Mouse (Mus musculus) spleen, adult 18-20 months (tissue): Measurements from ENCODE around the gene Kcng1.

ENCODE experiments used
- DNase-seq, 2 experiments: peaks; one replicate each; pipeline ENCODE4 v3.0.0; 2022; ENCODE audit warnings: mixed read lengths in 2 of 2

Kcng1 gene

DNA sequence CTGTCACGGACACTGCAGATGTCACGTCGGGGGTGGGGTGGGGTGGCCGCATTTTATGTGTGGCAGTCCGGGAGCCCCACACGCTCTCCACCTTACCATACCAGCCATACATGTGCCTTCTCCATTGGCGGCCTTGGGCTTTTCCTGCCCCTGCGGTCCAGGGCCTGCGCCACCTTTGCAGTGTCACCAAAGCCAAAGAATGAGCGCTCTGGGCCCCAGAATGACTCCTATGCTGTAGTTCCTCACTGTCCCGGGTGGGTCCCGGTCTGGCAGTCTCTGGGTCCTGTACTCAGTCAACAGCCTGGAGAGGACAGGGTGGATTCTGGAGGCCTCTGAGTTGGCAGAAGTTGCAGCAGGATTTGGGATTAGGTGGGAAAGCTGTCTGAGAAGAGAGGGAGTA is at the start of gene Kcng1:
Gene Kcng1, minus strand, starts transcription at position 155 of the 400 bp plus-strand sequence.
- no peak for DNase-seq

GRCm38 (mm10) chr2:168330421-168331070 is 49.0 kb upstream of the Kcng1 start:
- no peak for DNase-seq

DNA sequence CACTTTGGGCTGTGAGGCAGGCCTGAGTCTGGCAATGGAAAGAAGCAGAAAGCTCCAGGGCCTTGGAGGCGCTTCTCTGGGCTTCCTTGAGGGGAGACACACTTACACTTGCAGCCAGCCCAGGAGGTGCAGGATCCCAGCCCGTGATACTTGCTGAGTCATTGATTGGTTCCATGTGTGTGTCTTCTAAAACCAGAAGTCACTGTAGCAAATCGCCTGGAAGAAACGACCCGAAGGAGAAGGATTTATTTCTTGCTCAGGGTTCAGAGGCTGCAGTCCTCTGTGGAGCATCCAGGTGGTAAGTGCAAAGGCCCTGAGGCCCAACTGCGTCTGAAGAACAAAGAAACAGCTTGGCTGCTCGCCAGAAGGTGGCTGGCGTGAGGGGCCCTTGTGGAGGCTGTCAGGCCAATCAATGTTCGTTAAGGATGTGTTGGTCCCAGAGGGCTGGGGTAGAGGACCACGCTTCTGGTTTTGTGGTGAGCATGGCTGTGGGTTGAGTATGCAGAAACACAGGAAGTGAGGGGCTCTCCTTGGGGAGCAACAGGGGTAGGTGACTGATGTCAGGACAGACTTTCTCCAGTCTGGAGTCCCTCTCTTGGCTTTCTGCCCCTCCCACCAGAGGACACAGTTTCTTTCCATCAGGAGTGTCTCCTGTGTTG is 40.3 kb upstream of the Kcng1 start:
- DNase-seq: no peak

GRCm38 (mm10) chr2:168320388-168321182 is 39.0 kb upstream of the Kcng1 start:
- DNase-seq: no peak

- no peak for DNase-seq
Observed at GRCm38 (mm10) chr2:168314646-168315446, 33.3 kb upstream of the Kcng1 start.

GRCm38 (mm10) chr2:168312504-168312903 is 31.0 kb upstream of the Kcng1 start:
- DNase-seq: no peak

GRCm38 (mm10) chr2:168311006-168311405 is 29.5 kb upstream of the Kcng1 start:
- DNase-seq: no peak

- DNase-seq: no peak
Observed at GRCm38 (mm10) chr2:168308916-168309315, 27.4 kb upstream of the Kcng1 start.

DNA sequence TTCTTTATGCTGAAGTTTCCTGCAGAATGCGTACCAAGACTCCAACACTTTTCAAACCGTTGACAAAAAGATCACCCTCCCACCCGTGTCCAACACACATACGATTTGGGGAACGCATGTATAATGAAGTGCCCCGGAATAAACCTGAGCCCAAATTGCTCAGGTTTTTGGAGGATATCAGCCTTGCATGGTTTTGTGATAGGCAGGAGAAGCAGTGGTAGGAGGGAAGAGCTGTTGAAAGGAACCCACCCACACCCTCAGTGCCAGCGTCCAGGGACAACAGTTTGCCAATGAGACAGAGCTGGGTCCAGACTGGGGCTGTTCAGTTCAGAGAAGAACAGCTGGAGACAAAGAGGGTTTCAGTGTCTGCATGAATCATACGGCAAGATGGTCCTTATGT is 18.1 kb upstream of the Kcng1 start:
- no peak for DNase-seq

DNA sequence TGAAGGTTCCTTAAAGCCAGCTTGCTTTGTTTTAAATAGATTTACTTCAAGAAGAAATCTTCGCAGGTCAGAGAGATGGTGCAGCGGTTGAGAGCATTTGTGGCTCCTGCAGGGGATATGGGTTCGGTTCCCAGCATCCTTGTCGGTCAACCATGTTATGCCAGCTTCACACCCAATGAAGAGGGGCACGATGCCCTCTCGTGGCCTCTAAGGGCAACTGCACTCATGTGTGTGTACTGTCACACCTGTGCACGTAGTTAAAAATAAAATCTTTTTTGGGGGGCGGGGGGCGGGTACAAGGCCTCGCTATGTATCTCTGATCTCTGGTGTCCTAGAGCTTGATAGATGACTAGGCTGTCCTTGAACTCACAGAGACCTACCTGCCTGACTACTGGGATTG is 15.0 kb upstream of the Kcng1 start:
- no peak for DNase-seq

DNA sequence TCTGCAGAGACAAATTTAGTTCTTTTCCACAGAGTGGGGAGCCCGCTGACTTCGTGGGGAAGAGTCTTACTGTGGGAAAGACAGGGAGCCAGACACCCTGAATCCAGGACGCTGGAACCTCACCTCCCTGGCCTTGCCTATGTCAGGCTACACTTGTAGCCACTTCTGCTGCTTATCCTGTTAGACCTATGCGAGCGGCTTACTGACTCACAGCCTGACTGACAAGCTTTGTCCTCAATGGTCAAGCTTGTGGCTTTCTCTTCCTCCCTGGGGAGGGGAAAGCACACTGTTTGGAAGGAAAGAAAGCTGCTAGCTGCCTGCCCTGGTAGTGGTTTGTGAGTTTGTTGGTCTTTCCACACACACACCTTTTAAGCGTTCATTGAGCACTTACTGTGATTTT is 11.0 kb upstream of the Kcng1 start:
- DNase-seq: no peak

DNA sequence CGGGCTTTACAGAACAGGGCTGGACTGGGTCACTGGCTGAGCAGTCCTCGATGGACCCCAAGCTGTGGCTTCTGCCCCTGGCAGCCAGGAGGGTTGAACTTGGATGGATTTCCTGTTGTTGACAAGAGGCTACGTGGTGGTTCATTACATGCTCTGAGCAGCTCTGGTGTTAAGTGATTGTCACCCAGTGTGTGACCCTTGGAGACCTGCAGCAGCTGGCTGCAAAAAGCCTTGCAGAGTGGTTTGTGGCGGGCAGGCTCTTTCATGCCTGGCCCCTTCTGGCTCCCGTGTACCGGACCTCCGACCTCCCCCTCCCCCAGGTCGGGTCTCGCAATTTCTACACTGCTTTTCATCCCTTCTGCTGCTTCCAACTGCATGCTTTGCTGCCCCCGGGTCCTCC is 10.5 kb upstream of the Kcng1 start:
- no peak for DNase-seq

DNA sequence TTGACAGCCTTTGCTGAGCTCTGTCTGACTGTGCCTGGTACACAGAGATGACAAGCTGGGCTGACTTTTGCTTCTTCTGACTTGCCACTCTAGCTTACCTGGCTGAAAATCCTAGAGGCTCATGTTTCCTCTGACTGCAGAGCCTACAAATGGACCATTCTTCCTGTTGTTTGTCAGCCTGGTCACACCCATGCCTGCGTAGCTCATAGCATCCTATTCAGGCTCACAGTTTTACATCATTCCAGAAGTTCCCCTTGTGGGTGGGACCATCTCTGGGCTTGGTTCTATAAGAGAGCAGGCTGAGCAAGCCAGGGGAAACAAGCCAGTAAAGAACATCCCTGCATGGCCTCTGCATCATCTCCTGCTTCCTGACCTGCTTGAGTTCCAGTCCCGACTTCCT is 8.3 kb upstream of the Kcng1 start:
- DNase-seq: no peak

DNA sequence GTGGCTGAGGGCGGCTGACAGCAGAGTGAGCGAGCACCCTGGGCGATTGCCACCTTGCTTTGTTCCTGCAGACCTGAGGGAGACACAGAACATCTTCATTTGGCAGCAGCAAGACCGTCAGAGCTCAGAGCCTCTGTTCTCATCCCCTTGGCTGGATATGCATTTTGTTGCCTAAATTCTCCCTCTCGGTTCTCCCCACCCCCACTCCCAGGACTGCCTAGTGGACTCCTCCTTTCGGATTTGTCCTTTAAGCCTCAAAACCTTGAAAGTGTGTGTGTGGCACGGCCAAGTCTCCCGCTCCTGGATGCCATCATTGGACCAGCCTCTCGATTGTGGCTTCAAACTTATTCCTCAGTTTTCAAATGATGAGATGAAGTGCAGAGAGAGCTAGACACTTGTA is 7.5 kb upstream of the Kcng1 start:
- no peak for DNase-seq

- no peak for DNase-seq
Observed at GRCm38 (mm10) chr2:168286987-168287386, 5.5 kb upstream of the Kcng1 start.

- no peak for DNase-seq
Observed at GRCm38 (mm10) chr2:168285143-168285542, 3.6 kb upstream of the Kcng1 start.

DNA sequence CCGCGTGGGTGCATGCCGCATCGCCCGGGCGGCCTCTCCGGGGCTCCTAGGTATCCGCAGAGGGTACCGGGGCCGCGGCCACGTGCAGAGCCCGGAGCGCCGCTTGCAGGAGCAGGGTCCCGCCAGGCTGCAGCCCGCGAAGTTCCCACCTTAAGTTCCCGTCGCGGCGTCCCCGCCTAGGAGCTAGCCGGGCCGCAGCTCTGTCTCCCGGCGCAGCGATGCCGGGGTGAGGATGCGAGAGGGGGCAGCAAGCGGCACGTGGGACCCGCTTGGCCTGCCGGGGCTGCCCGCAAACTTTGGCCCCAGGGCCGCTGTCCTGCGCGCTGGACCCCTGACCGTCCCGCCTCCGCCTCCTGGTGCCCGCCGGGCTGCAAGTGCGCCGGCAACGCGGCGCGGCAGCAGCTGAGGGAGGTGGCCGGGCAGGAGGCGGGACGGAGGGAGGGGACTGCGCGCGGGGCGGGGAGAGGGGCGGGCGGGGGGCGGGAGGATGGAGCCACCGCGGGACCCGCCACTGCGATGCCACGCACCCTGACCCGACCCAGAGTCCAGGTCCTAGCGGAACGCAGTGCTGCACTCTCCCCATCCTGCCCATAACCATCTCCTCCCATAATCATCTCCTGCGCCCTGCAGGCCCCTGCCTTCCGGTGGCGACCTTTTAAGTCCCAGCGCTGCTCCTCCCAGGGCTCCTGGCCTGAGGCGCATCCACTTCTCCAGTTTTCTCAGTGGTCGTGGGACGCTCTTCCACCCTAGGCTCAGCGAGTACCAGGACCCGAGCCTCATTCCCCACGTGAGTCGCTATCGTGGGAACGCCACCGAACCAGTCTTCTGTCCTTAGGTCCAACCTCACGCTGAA is 581 bp downstream of the Kcng1 start:
- no peak for DNase-seq

- DNase-seq: peak; percentile 33 to 71
Observed at GRCm38 (mm10) chr2:168274374-168274935, 7.1 kb downstream of the Kcng1 start.

GRCm38 (mm10) chr2:168273387-168273786 is 8.1 kb downstream of the Kcng1 start:
- DNase-seq: no peak

GRCm38 (mm10) chr2:168268033-168268432 is 13.5 kb downstream of the Kcng1 start:
- DNase-seq: no peak

DNA sequence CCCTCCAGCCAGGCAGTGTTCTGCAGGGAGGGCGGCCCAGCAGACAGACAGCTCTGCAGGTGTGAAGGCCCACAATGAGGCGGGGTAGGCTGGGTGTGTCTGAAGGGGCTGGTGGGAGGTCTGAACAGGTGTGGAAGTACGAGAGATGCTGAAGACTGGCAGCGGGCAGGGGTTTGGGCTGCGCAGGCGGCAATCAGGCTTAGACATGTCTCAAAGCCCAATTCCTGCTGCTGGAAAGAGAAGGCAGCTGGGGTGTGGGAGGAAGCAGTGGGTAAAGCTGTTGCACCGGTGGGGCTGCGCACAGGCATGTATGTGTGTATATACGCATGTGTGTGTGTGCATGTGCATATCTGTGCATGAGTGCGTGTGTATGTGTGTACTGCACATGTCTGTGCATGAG is 20.6 kb downstream of the Kcng1 start:
- no peak for DNase-seq

- DNase-seq: no peak
Observed at GRCm38 (mm10) chr2:168260124-168260523, 21.4 kb downstream of the Kcng1 start.
